Mouse (Mus musculus): ENCODE measurements around the gene Nhsl2. TPM values are rescaled to one million over a fixed set of nuclear protein-coding genes. Genes with fewer than 3 reads are reported as not detected.
"Not testable (repeated sequence)": the region's sequence is repeated elsewhere in the genome, so short reads cannot be mapped to it uniquely, and the experiment has no call there.

Gene Nhsl2
- total RNA-seq, 1 experiment = 1.1 TPM

DNA sequence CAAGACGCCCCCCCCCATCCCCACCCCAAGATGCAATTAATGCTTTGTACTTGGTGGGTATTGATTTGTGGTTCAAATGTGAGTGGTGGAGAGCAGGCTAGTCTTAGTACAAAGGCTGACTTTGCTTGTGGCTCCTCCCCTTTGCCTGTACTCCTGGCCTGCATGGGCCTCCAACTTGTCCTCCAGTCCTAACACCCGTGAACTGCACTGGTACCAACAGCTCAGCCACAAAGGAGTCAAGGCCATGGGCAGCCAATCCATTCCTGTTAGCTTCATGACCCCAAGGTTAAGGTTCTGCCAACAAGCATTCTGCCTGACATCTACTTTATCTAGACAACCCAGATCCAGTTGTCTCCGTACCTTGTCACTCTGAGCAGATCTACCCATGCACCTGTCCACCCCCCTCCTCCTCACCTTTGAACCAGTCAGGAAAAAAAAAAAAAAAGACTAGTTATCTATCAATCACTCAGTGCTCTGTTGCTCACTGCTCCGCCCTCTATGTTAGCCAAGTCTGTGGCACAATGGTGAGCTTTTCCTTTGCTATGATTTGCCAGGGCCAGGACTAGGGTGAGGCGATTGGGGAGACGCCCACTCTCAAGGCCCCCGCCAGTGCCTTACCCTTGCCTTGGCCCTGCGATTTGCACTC is 236.7 kb downstream of the Nhsl2 start:
- in situ Hi-C loops (cut with MboI; ENCODE audit: low sequenced_read_pairs in 2 of 2, unreplicated experiment in 2 of 2) = no loop called here
- Histone ChIP-seq H3K36me3 (ENCODE audit: control insufficient read depth, insufficient read depth, low read length, poor library complexity, severe bottlenecking) (no peaks in the 10 kb centered on the region), H3K4me1 (ENCODE audit: control insufficient read depth in 2 of 2, insufficient read depth in 2 of 2, low read length in 2 of 2, poor library complexity in 1 of 2) (no peaks in the 10 kb centered on the region), H3K9me3 (ENCODE audit: control insufficient read depth, insufficient read depth, low read depth, low read length) (no peaks in the 10 kb centered on the region), H3K9ac (ENCODE audit: insufficient read depth, low read depth, low read length, poor library complexity, severe bottlenecking) (no peak overlapping the region), H3K4me3 (ENCODE audit: insufficient read depth in 1 of 2, low read depth in 1 of 2, low read length in 2 of 2, poor library complexity in 1 of 2, severe bottlenecking in 1 of 2) (no peak overlapping the region), H3K27ac (ENCODE audit: insufficient read depth, low read depth, low read length, poor library complexity, severe bottlenecking) (no peak overlapping the region)
- no peak for DNase-seq (ENCODE audit: low read depth, low spot score)
- no peak for TF ChIP-seq ZNF384 (IDR thresholded peaks at IDR 0.05; ENCODE audit: low read depth, low read length)
- no peak for TF ChIP-seq CHD2 (IDR thresholded peaks at IDR 0.05; ENCODE audit: low read depth, low read length)
- TF ChIP-seq ZC3H11A (IDR thresholded peaks at IDR 0.05; ENCODE audit: borderline replicate concordance, low read depth, low read length) = no peak
- TF ChIP-seq HCFC1 (IDR thresholded peaks at IDR 0.05; ENCODE audit: borderline replicate concordance, insufficient read depth, low read length) = no peak
- TF ChIP-seq MAFK (IDR thresholded peaks at IDR 0.05; ENCODE audit: insufficient read depth, low read depth, low read length) = no peak

DNA sequence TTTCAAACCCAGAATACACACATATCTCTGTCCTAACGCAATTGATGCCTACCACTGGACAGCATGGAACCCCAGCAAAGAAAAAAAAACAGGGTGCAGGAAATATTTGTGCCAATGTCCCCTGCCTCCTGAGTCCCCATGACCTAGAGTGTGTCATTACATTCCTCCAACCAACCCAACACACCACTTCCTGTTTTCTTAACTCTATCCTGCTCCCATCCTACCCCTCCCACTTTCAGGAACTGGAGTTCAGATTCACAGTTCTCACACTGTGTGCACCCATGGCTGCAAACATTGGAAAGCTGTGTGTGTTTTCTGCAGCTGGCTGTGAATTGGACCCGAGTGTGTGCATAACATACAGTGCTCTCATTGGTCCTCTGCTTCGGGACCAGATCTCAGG is 241.4 kb downstream of the Nhsl2 start:
- Histone ChIP-seq H3K4me3 (ENCODE audit: insufficient read depth in 1 of 2, low read depth in 1 of 2, low read length in 2 of 2, poor library complexity in 1 of 2, severe bottlenecking in 1 of 2) (no peak overlapping the region), H3K9ac (ENCODE audit: insufficient read depth, low read depth, low read length, poor library complexity, severe bottlenecking) (no peak overlapping the region), H3K36me3 (ENCODE audit: control insufficient read depth, insufficient read depth, low read length, poor library complexity, severe bottlenecking) (no peaks in the 10 kb centered on the region), H3K4me1 (ENCODE audit: control insufficient read depth in 2 of 2, insufficient read depth in 2 of 2, low read length in 2 of 2, poor library complexity in 1 of 2) (no peaks in the 10 kb centered on the region), H3K9me3 (ENCODE audit: control insufficient read depth, insufficient read depth, low read depth, low read length) (no peaks in the 10 kb centered on the region), H3K27ac (ENCODE audit: insufficient read depth, low read depth, low read length, poor library complexity, severe bottlenecking) (no peak overlapping the region)
- TF ChIP-seq MAFK (IDR thresholded peaks at IDR 0.05; ENCODE audit: insufficient read depth, low read depth, low read length) (no peak), CHD2 (IDR thresholded peaks at IDR 0.05; ENCODE audit: low read depth, low read length) (no peak), ZC3H11A (IDR thresholded peaks at IDR 0.05; ENCODE audit: borderline replicate concordance, low read depth, low read length) (no peak), ZNF384 (IDR thresholded peaks at IDR 0.05; ENCODE audit: low read depth, low read length) (no peak), HCFC1 (IDR thresholded peaks at IDR 0.05; ENCODE audit: borderline replicate concordance, insufficient read depth, low read length) (no peak)
- DNase-seq (ENCODE audit: low read depth, low spot score) = no peak
- in situ Hi-C loops (cut with MboI; ENCODE audit: low sequenced_read_pairs in 2 of 2, unreplicated experiment in 2 of 2) = no loop called here

DNA sequence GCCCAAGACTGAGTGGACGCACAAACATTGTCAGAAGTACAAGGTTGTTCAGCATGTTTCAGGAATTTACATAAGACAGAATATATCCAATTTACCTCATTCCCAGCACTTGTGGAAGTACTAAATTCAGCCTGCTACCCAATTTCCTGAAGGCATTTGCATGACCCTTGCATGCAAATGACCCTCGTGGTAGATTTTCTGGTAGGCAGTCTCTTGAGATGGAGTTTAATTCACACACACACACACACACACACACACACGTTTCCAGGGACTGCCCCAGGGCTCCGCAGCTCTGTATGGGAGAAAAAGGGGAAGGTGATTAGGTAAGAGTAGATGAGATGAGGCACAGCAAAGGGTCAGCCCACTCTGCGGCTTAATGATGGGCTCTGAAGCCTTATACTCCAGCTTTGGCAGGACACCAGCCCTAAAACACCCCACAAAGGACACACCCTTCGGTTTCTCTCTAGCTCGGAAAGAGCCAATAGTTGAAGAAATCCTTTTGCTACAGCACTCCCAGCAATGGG is 245.3 kb downstream of the Nhsl2 start:
- H3K27ac ChIP-seq (ENCODE audit: insufficient read depth, low read depth, low read length, poor library complexity, severe bottlenecking) = no peak overlapping the region
- DNase-seq (ENCODE audit: low read depth, low spot score) = no peak
- H3K4me1 ChIP-seq (ENCODE audit: control insufficient read depth in 2 of 2, insufficient read depth in 2 of 2, low read length in 2 of 2, poor library complexity in 1 of 2) = no peaks in the 10 kb centered on the region
- H3K4me3 ChIP-seq (ENCODE audit: insufficient read depth in 1 of 2, low read depth in 1 of 2, low read length in 2 of 2, poor library complexity in 1 of 2, severe bottlenecking in 1 of 2) = no peak overlapping the region
- no peaks in the 10 kb centered on the region for H3K36me3 ChIP-seq (ENCODE audit: control insufficient read depth, insufficient read depth, low read length, poor library complexity, severe bottlenecking)
- in situ Hi-C loops (cut with MboI; ENCODE audit: low sequenced_read_pairs in 2 of 2, unreplicated experiment in 2 of 2) = no loop called here
- no peak overlapping the region for H3K9ac ChIP-seq (ENCODE audit: insufficient read depth, low read depth, low read length, poor library complexity, severe bottlenecking)
- H3K9me3 ChIP-seq (ENCODE audit: control insufficient read depth, insufficient read depth, low read depth, low read length) = no peaks in the 10 kb centered on the region
- TF ChIP-seq CHD2 (IDR thresholded peaks at IDR 0.05; ENCODE audit: low read depth, low read length) = no peak
- TF ChIP-seq HCFC1 (IDR thresholded peaks at IDR 0.05; ENCODE audit: borderline replicate concordance, insufficient read depth, low read length) = no peak
- no peak for TF ChIP-seq ZNF384 (IDR thresholded peaks at IDR 0.05; ENCODE audit: low read depth, low read length)
- TF ChIP-seq MAFK (IDR thresholded peaks at IDR 0.05; ENCODE audit: insufficient read depth, low read depth, low read length) = no peak
- no peak for TF ChIP-seq ZC3H11A (IDR thresholded peaks at IDR 0.05; ENCODE audit: borderline replicate concordance, low read depth, low read length)

DNA sequence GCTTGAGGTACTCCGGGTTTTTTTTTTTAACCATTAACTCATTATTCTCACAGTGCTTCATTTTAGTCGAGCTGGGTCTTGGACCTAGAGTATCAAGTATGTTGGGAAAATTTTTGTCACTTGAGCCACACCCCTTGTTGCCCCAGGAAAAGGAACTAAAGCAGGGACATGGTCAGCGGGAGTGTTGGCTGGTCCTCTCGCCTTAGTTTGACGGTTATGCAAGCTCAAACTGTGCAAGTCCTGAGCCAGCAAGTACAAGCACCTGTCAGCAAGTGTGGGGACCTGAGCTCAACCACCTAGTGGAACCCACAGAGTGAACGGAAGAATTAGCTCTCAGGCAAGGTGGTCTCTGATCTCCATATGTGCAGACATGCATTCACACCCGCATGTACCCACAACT is 252.7 kb downstream of the Nhsl2 start:
- in situ Hi-C loops (cut with MboI; ENCODE audit: low sequenced_read_pairs in 2 of 2, unreplicated experiment in 2 of 2) = no loop called here
- TF ChIP-seq MAFK (IDR thresholded peaks at IDR 0.05; ENCODE audit: insufficient read depth, low read depth, low read length) = no peak
- DNase-seq (ENCODE audit: low read depth, low spot score) = no peak

GRCm38 (mm10) chrX:102103830-102104229 is 254.6 kb downstream of the Nhsl2 start:
- H3K36me3 ChIP-seq (ENCODE audit: control insufficient read depth, insufficient read depth, low read length, poor library complexity, severe bottlenecking); H3K27ac ChIP-seq (ENCODE audit: insufficient read depth, low read depth, low read length, poor library complexity, severe bottlenecking); H3K4me1 ChIP-seq (ENCODE audit: control insufficient read depth in 2 of 2, insufficient read depth in 2 of 2, low read length in 2 of 2, poor library complexity in 1 of 2); H3K4me3 ChIP-seq (ENCODE audit: insufficient read depth in 1 of 2, low read depth in 1 of 2, low read length in 2 of 2, poor library complexity in 1 of 2, severe bottlenecking in 1 of 2); H3K9me3 ChIP-seq (ENCODE audit: control insufficient read depth, insufficient read depth, low read depth, low read length); DNase-seq (ENCODE audit: low read depth, low spot score); H3K9ac ChIP-seq (ENCODE audit: insufficient read depth, low read depth, low read length, poor library complexity, severe bottlenecking); in situ Hi-C loops (cut with MboI; ENCODE audit: low sequenced_read_pairs in 2 of 2, unreplicated experiment in 2 of 2): not testable (repeated sequence)

More for the DNA sequence above, 252.7 kb downstream of the Nhsl2 start:
- no peak overlapping the region for H3K27ac ChIP-seq (ENCODE audit: insufficient read depth, low read depth, low read length, poor library complexity, severe bottlenecking)
- no peaks in the 10 kb centered on the region for H3K4me1 ChIP-seq (ENCODE audit: control insufficient read depth in 2 of 2, insufficient read depth in 2 of 2, low read length in 2 of 2, poor library complexity in 1 of 2)
- H3K9me3 ChIP-seq (ENCODE audit: control insufficient read depth, insufficient read depth, low read depth, low read length) = no peaks in the 10 kb centered on the region
- no peak overlapping the region for H3K4me3 ChIP-seq (ENCODE audit: insufficient read depth in 1 of 2, low read depth in 1 of 2, low read length in 2 of 2, poor library complexity in 1 of 2, severe bottlenecking in 1 of 2)
- no peak overlapping the region for H3K9ac ChIP-seq (ENCODE audit: insufficient read depth, low read depth, low read length, poor library complexity, severe bottlenecking)
- no peaks in the 10 kb centered on the region for H3K36me3 ChIP-seq (ENCODE audit: control insufficient read depth, insufficient read depth, low read length, poor library complexity, severe bottlenecking)

- in situ Hi-C loops (cut with MboI; ENCODE audit: low sequenced_read_pairs in 2 of 2, unreplicated experiment in 2 of 2); H3K4me3 ChIP-seq (ENCODE audit: insufficient read depth in 1 of 2, low read depth in 1 of 2, low read length in 2 of 2, poor library complexity in 1 of 2, severe bottlenecking in 1 of 2); DNase-seq (ENCODE audit: low read depth, low spot score); H3K27ac ChIP-seq (ENCODE audit: insufficient read depth, low read depth, low read length, poor library complexity, severe bottlenecking); H3K9me3 ChIP-seq (ENCODE audit: control insufficient read depth, insufficient read depth, low read depth, low read length); H3K9ac ChIP-seq (ENCODE audit: insufficient read depth, low read depth, low read length, poor library complexity, severe bottlenecking); H3K4me1 ChIP-seq (ENCODE audit: control insufficient read depth in 2 of 2, insufficient read depth in 2 of 2, low read length in 2 of 2, poor library complexity in 1 of 2); H3K36me3 ChIP-seq (ENCODE audit: control insufficient read depth, insufficient read depth, low read length, poor library complexity, severe bottlenecking): not testable (repeated sequence)
Measured at GRCm38 (mm10) chrX:102109349-102109748, 260.2 kb downstream of the Nhsl2 start.
